Mouse (Mus musculus): Measurements from ENCODE around the gene Abca1. TPM values are rescaled to one million over a fixed set of nuclear protein-coding genes. Genes with fewer than 3 reads are reported as not detected.

Gene Abca1
- polyA plus RNA-seq, 1 experiment from 2014 or later = 11.0 TPM

- Histone ChIP-seq H3K9me3 (ENCODE audit: low read length) (no peaks in the 10 kb centered on the region; the same call in 1 of the 2 replicates), H3K36me3 (replicated peaks; ENCODE audit: insufficient read depth, low read length) (peaks cover 18% of the 10 kb centered on the region), H3K4me3 (ENCODE audit: low read depth, low read length) (peak within 1 kb of the TSS; percentile 78), H3K4me1 (ENCODE audit: insufficient read depth) (peaks cover 9% of the 10 kb centered on the region), H3K27ac (ENCODE audit: low read depth) (peak within 1 kb of the TSS; percentile 95), H3K27me3 (ENCODE audit: insufficient read depth, low read length) (no peaks in the 10 kb centered on the region), H3K9ac (replicated peaks) (peak within 1 kb of the TSS; percentile 76), H3K4me2 (ENCODE audit: low read depth, low read length) (peak within 1 kb of the TSS; percentile 83)
- DNase-seq = peak; percentile 99
- WGBS (ENCODE audit: insufficient replicate concordance) = under 1% methylated on average over 60 of the region's 63 CpGs
- TF ChIP-seq CTCF (IDR thresholded peaks at IDR 0.05; ENCODE audit: low read depth) (no peak), EP300 (IDR thresholded peaks at IDR 0.05; ENCODE audit: low read depth) (0 out of 2 replicates have a peak, but pooled peaks have one; percentile 16)
- peak; percentile 94 for ATAC-seq
These were observed 147.8 kb downstream of the Abca1 start, which contains the start of gene Nipsnap3b for GRCm38 (mm10) chr4:53011732-53012361. Nipsnap3b (plus strand) TSS chr4:53011880.

DNA sequence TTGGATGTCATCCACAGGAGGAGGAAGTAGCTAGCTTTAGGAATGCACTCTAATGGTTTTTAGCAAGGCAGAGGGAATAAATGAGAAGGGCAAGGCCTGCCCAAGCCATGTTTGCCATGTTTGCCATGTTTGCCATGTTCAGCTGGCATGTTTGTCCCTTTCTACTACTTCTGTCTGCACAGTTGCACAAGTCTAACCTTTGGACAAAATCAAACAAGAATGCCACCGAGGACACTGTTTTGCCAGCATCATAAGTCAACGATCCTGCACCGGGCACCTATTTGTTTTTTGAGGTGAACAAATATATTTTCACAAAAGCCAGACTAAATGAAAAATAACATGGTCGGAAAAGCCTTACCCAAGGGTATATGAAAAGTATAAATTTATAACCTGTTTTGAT lies 149.8 kb downstream of the Abca1 start:
- TF ChIP-seq EP300 (IDR thresholded peaks at IDR 0.05; ENCODE audit: low read depth) (0 out of 2 replicates have a peak, but pooled peaks have one; percentile 40), CTCF (IDR thresholded peaks at IDR 0.05; ENCODE audit: low read depth) (no peak)
- Histone ChIP-seq H3K4me2 (ENCODE audit: low read depth, low read length) (no peak overlapping the region), H3K36me3 (replicated peaks; ENCODE audit: insufficient read depth, low read length) (peaks cover 3% of the 10 kb centered on the region; the same call in 1 of the 2 replicates), H3K4me1 (ENCODE audit: insufficient read depth) (peaks cover 9% of the 10 kb centered on the region), H3K9me3 (ENCODE audit: low read length) (no peaks in the 10 kb centered on the region), H3K27ac (ENCODE audit: low read depth) (peak overlapping the region; percentile 92), H3K9ac (replicated peaks) (no peak overlapping the region), H3K4me3 (ENCODE audit: low read depth, low read length) (no peak overlapping the region), H3K27me3 (ENCODE audit: insufficient read depth, low read length) (no peaks in the 10 kb centered on the region)
- ATAC-seq = peak; percentile 18; the same call in 1 of the 2 replicates
- WGBS (ENCODE audit: insufficient replicate concordance) = 62% methylated on average over 4 of the region's 4 CpGs
- DNase-seq = peak; percentile 27

GRCm38 (mm10) chr4:53009183-53009582 lies 150.5 kb downstream of the Abca1 start:
- peak; percentile 27 for TF ChIP-seq CTCF (IDR thresholded peaks at IDR 0.05; ENCODE audit: low read depth)
- no peak for TF ChIP-seq EP300 (IDR thresholded peaks at IDR 0.05; ENCODE audit: low read depth)
- no peak for ATAC-seq
- H3K27me3 ChIP-seq (ENCODE audit: insufficient read depth, low read length) = no peaks in the 10 kb centered on the region
- H3K36me3 ChIP-seq (replicated peaks; ENCODE audit: insufficient read depth, low read length) = peaks cover 2% of the 10 kb centered on the region; the same call in 1 of the 2 replicates
- H3K9me3 ChIP-seq (ENCODE audit: low read length) = no peaks in the 10 kb centered on the region
- no peak for DNase-seq
- H3K4me3 ChIP-seq (ENCODE audit: low read depth, low read length) = no peak overlapping the region
- H3K27ac ChIP-seq (ENCODE audit: low read depth) = peak overlapping the region; percentile 79
- WGBS (ENCODE audit: insufficient replicate concordance) = 66% methylated on average over 4 of the region's 4 CpGs
- H3K4me1 ChIP-seq (ENCODE audit: insufficient read depth) = peaks cover 9% of the 10 kb centered on the region
- H3K9ac ChIP-seq (replicated peaks) = no peak overlapping the region
- no peak overlapping the region for H3K4me2 ChIP-seq (ENCODE audit: low read depth, low read length)

GRCm38 (mm10) chr4:53000154-53000553 lies 159.5 kb downstream of the Abca1 start:
- Histone ChIP-seq H3K9me3 (ENCODE audit: low read length) (no peaks in the 10 kb centered on the region), H3K4me2 (ENCODE audit: low read depth, low read length) (no peak overlapping the region), H3K27ac (ENCODE audit: low read depth) (no peak overlapping the region), H3K27me3 (ENCODE audit: insufficient read depth, low read length) (no peaks in the 10 kb centered on the region), H3K36me3 (replicated peaks; ENCODE audit: insufficient read depth, low read length) (no peaks in the 10 kb centered on the region), H3K4me3 (ENCODE audit: low read depth, low read length) (no peak overlapping the region), H3K9ac (replicated peaks) (no peak overlapping the region), H3K4me1 (ENCODE audit: insufficient read depth) (no peaks in the 10 kb centered on the region)
- no peak for TF ChIP-seq EP300 (IDR thresholded peaks at IDR 0.05; ENCODE audit: low read depth)
- no peak for TF ChIP-seq CTCF (IDR thresholded peaks at IDR 0.05; ENCODE audit: low read depth)
- no peak for ATAC-seq
- 33% methylated on average over 8 of the region's 8 CpGs for WGBS (ENCODE audit: insufficient replicate concordance)
- no peak for DNase-seq

GRCm38 (mm10) chr4:52999449-52999848 lies 160.2 kb downstream of the Abca1 start:
- H3K4me2 ChIP-seq (ENCODE audit: low read depth, low read length) = no peak overlapping the region
- H3K4me1 ChIP-seq (ENCODE audit: insufficient read depth) = no peaks in the 10 kb centered on the region
- H3K27me3 ChIP-seq (ENCODE audit: insufficient read depth, low read length) = no peaks in the 10 kb centered on the region
- H3K27ac ChIP-seq (ENCODE audit: low read depth) = no peak overlapping the region
- TF ChIP-seq EP300 (IDR thresholded peaks at IDR 0.05; ENCODE audit: low read depth) (no peak), CTCF (IDR thresholded peaks at IDR 0.05; ENCODE audit: low read depth) (no peak)
- no peak for DNase-seq
- H3K9me3 ChIP-seq (ENCODE audit: low read length) = no peaks in the 10 kb centered on the region
- WGBS (ENCODE audit: insufficient replicate concordance) = 86% methylated on average over 6 of the region's 6 CpGs
- no peak overlapping the region for H3K9ac ChIP-seq (replicated peaks)
- ATAC-seq = no peak
- H3K36me3 ChIP-seq (replicated peaks; ENCODE audit: insufficient read depth, low read length) = no peaks in the 10 kb centered on the region
- H3K4me3 ChIP-seq (ENCODE audit: low read depth, low read length) = no peak overlapping the region

GRCm38 (mm10) chr4:52989248-52989647 lies 170.4 kb downstream of the Abca1 start, which contains the start of gene Nipsnap3a:
Nipsnap3a (plus strand) TSS chr4:52989272.
- Histone ChIP-seq H3K9ac (replicated peaks) (no peak within 1 kb of the TSS), H3K4me2 (ENCODE audit: low read depth, low read length) (no peak within 1 kb of the TSS)
- DNase-seq = no peak

More at GRCm38 (mm10) chr4:52989248-52989647, 170.4 kb downstream of the Abca1 start, which contains the start of gene Nipsnap3a:
- Histone ChIP-seq H3K36me3 (replicated peaks; ENCODE audit: insufficient read depth, low read length) (no peaks in the 10 kb centered on the region), H3K4me1 (ENCODE audit: insufficient read depth) (no peaks in the 10 kb centered on the region), H3K4me3 (ENCODE audit: low read depth, low read length) (no peak within 1 kb of the TSS), H3K27ac (ENCODE audit: low read depth) (no peak within 1 kb of the TSS), H3K27me3 (ENCODE audit: insufficient read depth, low read length) (no peaks in the 10 kb centered on the region), H3K9me3 (ENCODE audit: low read length) (peaks cover 5% of the 10 kb centered on the region; the same call in 1 of the 2 replicates)
- no peak for ATAC-seq
- TF ChIP-seq CTCF (IDR thresholded peaks at IDR 0.05; ENCODE audit: low read depth) (no peak), EP300 (IDR thresholded peaks at IDR 0.05; ENCODE audit: low read depth) (no peak)
- 40% methylated on average over 12 of the region's 12 CpGs for WGBS (ENCODE audit: insufficient replicate concordance)
